Mouse (Mus musculus) forebrain, embryonic 10.5 days (tissue): ENCODE measurements around the gene Yipf2. TPM values are rescaled to one million over a fixed set of nuclear protein-coding genes. Genes with fewer than 3 reads are reported as not detected.

ENCODE experiments used
- DNase-seq: peaks from one replicate; pipeline ENCODE4 v3.0.0-alpha.2; 2017; ENCODE audit warnings: low spot score; ENCODE audit errors: extremely low spot score
- H3K27ac ChIP-seq: fragments of 300-500 bp; sonication (generic); 2 replicates; pipeline ENCODE4 v1.5.1; 2016; ENCODE audit warnings: mild to moderate bottlenecking
- H3K27me3 ChIP-seq: fragments of 300-500 bp; sonication (generic); 2 replicates; pipeline ENCODE4 v1.6.1; 2016; ENCODE audit warnings: mild to moderate bottlenecking; ENCODE audit not compliant: poor library complexity, severe bottlenecking
- H3K36me3 ChIP-seq: fragments of 300-500 bp; sonication (generic); replicated peaks from 2 replicates; pipeline ENCODE4 v1.6.1; 2016; ENCODE audit warnings: mild to moderate bottlenecking, moderate library complexity
- H3K4me1 ChIP-seq: fragments of 300-500 bp; sonication (generic); 2 replicates; pipeline ENCODE4 v1.6.1; 2016
- H3K4me3 ChIP-seq: fragments of 300-500 bp; sonication (generic); 2 replicates; pipeline ENCODE4 v1.5.1; 2016; ENCODE audit warnings: mild to moderate bottlenecking, moderate library complexity
- H3K9me3 ChIP-seq: fragments of 300-500 bp; sonication (generic); 2 replicates; pipeline ENCODE4 v1.6.1; 2016; ENCODE audit warnings: mild to moderate bottlenecking, moderate library complexity
- WGBS: fragments of 180-500 bp; shearing (Covaris S2); methylation state at CpG from one replicate; pipeline ENCODE4 v1.1.7; 2016; 5-methylcytosine and 5-hydroxymethylcytosine counted together
- polyA plus RNA-seq: library from polyadenylated mRNA; unstranded; fragments of >200 nt; fragmentation: Nextera tagmentation; extraction: Ambion mirVana; gene quantifications from 2 replicates; pipeline ENCODE4 v1.2.1, GENCODE M21; 2016

Yipf2 gene
- 19.0 and 20.4 TPM in 2 replicates for polyA plus RNA-seq

- under 1% methylated on average over 30 of the region's 30 CpGs for WGBS
- H3K4me1 ChIP-seq = peaks cover 37% of the 10 kb centered on the region
- peak within 1 kb of the TSS; percentile 88 for H3K27ac ChIP-seq
- H3K4me3 ChIP-seq = peak within 1 kb of the TSS; percentile 98
- H3K9me3 ChIP-seq = no peaks in the 10 kb centered on the region
- DNase-seq = peak; percentile 90
- peaks cover 61% of the 10 kb centered on the region for H3K36me3 ChIP-seq
- H3K27me3 ChIP-seq = no peaks in the 10 kb centered on the region
These were observed at the start of gene Yipf2, which contains the start of gene Timm29 for GRCm38 (mm10) chr9:21592703-21593121. Yipf2 (minus strand) TSS chr9:21592828. Timm29 (plus strand) TSS chr9:21592722.

GRCm38 (mm10) chr9:21639031-21639430, 46.4 kb upstream of the Yipf2 start:
- Histone ChIP-seq H3K9me3 (no peaks in the 10 kb centered on the region), H3K4me1 (no peaks in the 10 kb centered on the region; the same call in 1 of the 2 replicates), H3K36me3 (peaks cover 100% of the 10 kb centered on the region), H3K27me3 (no peaks in the 10 kb centered on the region), H3K27ac (no peak overlapping the region), H3K4me3 (no peak overlapping the region)
- 96% methylated on average over 11 of the region's 11 CpGs for WGBS
- no peak for DNase-seq

- no peaks in the 10 kb centered on the region for H3K9me3 ChIP-seq
- DNase-seq = no peak
- no peaks in the 10 kb centered on the region; the same call in 1 of the 2 replicates for H3K4me1 ChIP-seq
These were observed 43.0 kb upstream of the Yipf2 start for GRCm38 (mm10) chr9:21635639-21636038.

GRCm38 (mm10) chr9:21633106-21633505, 40.5 kb upstream of the Yipf2 start:
- Histone ChIP-seq H3K4me1 (no peaks in the 10 kb centered on the region; the same call in 1 of the 2 replicates), H3K36me3 (peaks cover 75% of the 10 kb centered on the region), H3K9me3 (no peaks in the 10 kb centered on the region), H3K27ac (no peak overlapping the region), H3K4me3 (no peak overlapping the region), H3K27me3 (no peaks in the 10 kb centered on the region)
- DNase-seq = no peak
- 76% methylated on average over 3 of the region's 3 CpGs for WGBS

More at GRCm38 (mm10) chr9:21635639-21636038, 43.0 kb upstream of the Yipf2 start:
- 95% methylated on average over 7 of the region's 7 CpGs for WGBS
- H3K27me3 ChIP-seq = no peaks in the 10 kb centered on the region
- peaks cover 93% of the 10 kb centered on the region for H3K36me3 ChIP-seq
- H3K4me3 ChIP-seq = no peak overlapping the region
- H3K27ac ChIP-seq = no peak overlapping the region

GRCm38 (mm10) chr9:21630673-21631072, 38.0 kb upstream of the Yipf2 start:
- H3K9me3 ChIP-seq = no peaks in the 10 kb centered on the region
- no peak for DNase-seq
- H3K4me1 ChIP-seq = no peaks in the 10 kb centered on the region; the same call in 1 of the 2 replicates
- H3K27ac ChIP-seq = no peak overlapping the region
- H3K4me3 ChIP-seq = no peak overlapping the region
- 91% methylated on average over 3 of the region's 3 CpGs for WGBS
- H3K36me3 ChIP-seq = peaks cover 66% of the 10 kb centered on the region
- H3K27me3 ChIP-seq = no peaks in the 10 kb centered on the region

GRCm38 (mm10) chr9:21627145-21627795, 34.6 kb upstream of the Yipf2 start:
- H3K36me3 ChIP-seq = peaks cover 51% of the 10 kb centered on the region
- H3K27me3 ChIP-seq = no peaks in the 10 kb centered on the region
- no peaks in the 10 kb centered on the region for H3K4me1 ChIP-seq
- H3K4me3 ChIP-seq = no peak overlapping the region
- no peak overlapping the region for H3K27ac ChIP-seq
- no peaks in the 10 kb centered on the region for H3K9me3 ChIP-seq
- no peak for DNase-seq
- 90% methylated on average over 5 of the region's 5 CpGs for WGBS

- H3K4me3 ChIP-seq = no peak overlapping the region
- H3K4me1 ChIP-seq = no peaks in the 10 kb centered on the region
- peaks cover 58% of the 10 kb centered on the region for H3K36me3 ChIP-seq
- DNase-seq = no peak
- H3K27me3 ChIP-seq = no peaks in the 10 kb centered on the region
- H3K27ac ChIP-seq = no peak overlapping the region
- H3K9me3 ChIP-seq = no peaks in the 10 kb centered on the region
These were observed 33.9 kb upstream of the Yipf2 start for GRCm38 (mm10) chr9:21626571-21626970.

- H3K9me3 ChIP-seq = no peaks in the 10 kb centered on the region
- H3K36me3 ChIP-seq = peaks cover 58% of the 10 kb centered on the region
These were observed 33.0 kb upstream of the Yipf2 start for GRCm38 (mm10) chr9:21625342-21626339.

GRCm38 (mm10) chr9:21622676-21623075, 30.0 kb upstream of the Yipf2 start:
- H3K27ac ChIP-seq = no peak overlapping the region
- peaks cover 70% of the 10 kb centered on the region for H3K36me3 ChIP-seq
- H3K4me3 ChIP-seq = no peak overlapping the region
- no peaks in the 10 kb centered on the region for H3K27me3 ChIP-seq
- no peaks in the 10 kb centered on the region for H3K9me3 ChIP-seq
- DNase-seq = no peak
- whole genome bisulfite sequencing = 100% methylated on average over 1 of the region's 1 CpGs
- peaks cover 11% of the 10 kb centered on the region for H3K4me1 ChIP-seq

More at GRCm38 (mm10) chr9:21625342-21626339, 33.0 kb upstream of the Yipf2 start:
- Histone ChIP-seq H3K27me3 (no peaks in the 10 kb centered on the region), H3K27ac (no peak overlapping the region), H3K4me3 (no peak overlapping the region), H3K4me1 (no peaks in the 10 kb centered on the region)
- no peak for DNase-seq
- 95% methylated on average over 10 of the region's 10 CpGs for WGBS

GRCm38 (mm10) chr9:21620229-21620628, 27.6 kb upstream of the Yipf2 start:
- Histone ChIP-seq H3K4me1 (peaks cover 20% of the 10 kb centered on the region), H3K9me3 (no peaks in the 10 kb centered on the region), H3K27me3 (no peaks in the 10 kb centered on the region), H3K36me3 (peaks cover 58% of the 10 kb centered on the region), H3K27ac (no peak overlapping the region), H3K4me3 (no peak overlapping the region)
- no peak for DNase-seq
- WGBS = 94% methylated on average over 4 of the region's 4 CpGs

GRCm38 (mm10) chr9:21617066-21617465, 24.4 kb upstream of the Yipf2 start:
- Histone ChIP-seq H3K36me3 (peaks cover 41% of the 10 kb centered on the region), H3K27me3 (no peaks in the 10 kb centered on the region), H3K27ac (peak overlapping the region; percentile 99), H3K9me3 (no peaks in the 10 kb centered on the region), H3K4me1 (peaks cover 28% of the 10 kb centered on the region), H3K4me3 (peak overlapping the region; percentile 76)
- WGBS = 12% methylated on average over 10 of the region's 10 CpGs
- DNase-seq = peak; percentile 33

- DNase-seq = peak; percentile 89
These were observed 23.7 kb upstream of the Yipf2 start for GRCm38 (mm10) chr9:21616232-21616781.

More at GRCm38 (mm10) chr9:21616232-21616781, 23.7 kb upstream of the Yipf2 start:
- Histone ChIP-seq H3K4me3 (peak overlapping the region; percentile 76), H3K36me3 (peaks cover 33% of the 10 kb centered on the region), H3K27ac (peak overlapping the region; percentile 99), H3K27me3 (no peaks in the 10 kb centered on the region), H3K4me1 (peaks cover 28% of the 10 kb centered on the region), H3K9me3 (no peaks in the 10 kb centered on the region)
- under 1% methylated on average over 57 of the region's 57 CpGs for WGBS
